Comparison of ENCODE assay signal across 10 mouse cellular contexts in genomic region chr14:118774507-118775428, GRCm38 (mm10). TPM values are rescaled to one million over a fixed set of nuclear protein-coding genes. Genes with fewer than 3 reads are reported as not detected.
DNase-seq lines count a peak whose midpoint lies in the region; ATAC-seq and TF ChIP-seq lines count a peak whose summit lies in the region.
"Had no signal": no experiment of that assay in that cellular context is flagged by ENCODE, and none has a peak within 500 bp of the region (broad histone marks: within the 10 kb centered on the region; RNA-seq: fewer than 3 reads in every experiment).

No protein-coding gene starts in this region.

- H3K4me2 ChIP-seq in forebrain, postnatal 0 days (ENCODE audit: low read depth): no peak overlapping the region
- H3K4me2 ChIP-seq in forebrain, embryonic 13.5 days: no peak overlapping the region
- H3K4me2 ChIP-seq in neural tube, embryonic 15.5 days: no peak overlapping the region
- H3K4me2 ChIP-seq in midbrain, embryonic 13.5 days (replicated peaks): no peak overlapping the region
- H3K4me2 ChIP-seq: heart, embryonic 15.5 days; neural tube, embryonic 12.5 days had no signal

- DNase-seq in forebrain, postnatal 0 days: no peak
- peak; percentile 22 to 40 for DNase-seq in spleen, postnatal 10 days (ENCODE audit: low spot score in 2 of 2)
- DNase-seq in spleen, postnatal 14 days (ENCODE audit: low spot score in 2 of 2): no peak
- DNase-seq in kidney, adult 2 months: peak; percentile 64
- DNase-seq in left cerebral cortex, postnatal 14 days (ENCODE audit: low spot score in 2 of 2): no peak

- intact Hi-C loops in left cerebral cortex, postnatal 14 days (cut with DNase I): no loop called here

- no peaks in the 10 kb centered on the region for H3K36me3 ChIP-seq in forebrain, postnatal 0 days (ENCODE audit: insufficient read depth)
- no peaks in the 10 kb centered on the region for H3K36me3 ChIP-seq in forebrain, embryonic 13.5 days (ENCODE audit: poor library complexity, severe bottlenecking)
- no peaks in the 10 kb centered on the region for H3K36me3 ChIP-seq in kidney, adult 2 months (ENCODE audit: control insufficient read depth, insufficient read depth, low read length)
- no peaks in the 10 kb centered on the region for H3K36me3 ChIP-seq in neural tube, embryonic 15.5 days
- H3K36me3 ChIP-seq in midbrain, embryonic 13.5 days: no peaks in the 10 kb centered on the region
- H3K36me3 ChIP-seq: heart, embryonic 15.5 days; neural tube, embryonic 12.5 days had no signal

- 54% methylated on average over 12 of the region's 12 CpGs for WGBS in forebrain, postnatal 0 days
- 70% methylated on average over 12 of the region's 12 CpGs for WGBS in forebrain, embryonic 13.5 days
- 76% methylated on average over 12 of the region's 12 CpGs for WGBS in kidney, adult 2 months
- 83% methylated on average over 12 of the region's 12 CpGs for WGBS in neural tube, embryonic 15.5 days
- 84% methylated on average over 12 of the region's 12 CpGs for WGBS in midbrain, embryonic 13.5 days

- ATAC-seq in forebrain, postnatal 0 days: peak; percentile 48; the same call in 1 of the 2 replicates
- ATAC-seq in forebrain, embryonic 13.5 days: no peak
- peak; percentile 45; the same call in 1 of the 2 replicates for ATAC-seq in neural tube, embryonic 15.5 days (ENCODE audit: low FRiP score)
- no peak for ATAC-seq in midbrain, embryonic 13.5 days

- H3K4me3 ChIP-seq in forebrain, postnatal 0 days (ENCODE audit: low read depth, low read length): no peak overlapping the region
- no peak overlapping the region for H3K4me3 ChIP-seq in forebrain, embryonic 13.5 days
- no peak overlapping the region for H3K4me3 ChIP-seq in kidney, adult 2 months (ENCODE audit: insufficient read depth, low read depth, low read length)
- no peak overlapping the region for H3K4me3 ChIP-seq in neural tube, embryonic 15.5 days (replicated peaks)
- no peak overlapping the region for H3K4me3 ChIP-seq in midbrain, embryonic 13.5 days (replicated peaks)
- H3K4me3 ChIP-seq: heart, embryonic 15.5 days; neural tube, embryonic 12.5 days had no signal

- no peaks in the 10 kb centered on the region for H3K9me3 ChIP-seq in forebrain, postnatal 0 days (ENCODE audit: low read length)
- no peaks in the 10 kb centered on the region for H3K9me3 ChIP-seq in forebrain, embryonic 13.5 days (replicated peaks)
- no peaks in the 10 kb centered on the region for H3K9me3 ChIP-seq in neural tube, embryonic 15.5 days (replicated peaks)
- H3K9me3 ChIP-seq in midbrain, embryonic 13.5 days: no peaks in the 10 kb centered on the region
- H3K9me3 ChIP-seq: heart, embryonic 15.5 days; neural tube, embryonic 12.5 days had no signal

- no peak overlapping the region for H3K27ac ChIP-seq in forebrain, postnatal 0 days (ENCODE audit: low read depth, low read length)
- no peak overlapping the region for H3K27ac ChIP-seq in forebrain, embryonic 13.5 days
- H3K27ac ChIP-seq in kidney, adult 2 months (ENCODE audit: insufficient read depth, low read depth, low read length): no peak overlapping the region
- no peak overlapping the region for H3K27ac ChIP-seq in neural tube, embryonic 15.5 days (replicated peaks)
- no peak overlapping the region for H3K27ac ChIP-seq in midbrain, embryonic 13.5 days
- H3K27ac ChIP-seq: heart, embryonic 15.5 days; neural tube, embryonic 12.5 days had no signal

- H3K27me3 ChIP-seq in forebrain, postnatal 0 days (ENCODE audit: insufficient read depth, low read length): no peaks in the 10 kb centered on the region
- no peaks in the 10 kb centered on the region for H3K27me3 ChIP-seq in forebrain, embryonic 13.5 days
- H3K27me3 ChIP-seq in kidney, adult 2 months (replicated peaks; ENCODE audit: control insufficient read depth, insufficient read depth, low read length): no peaks in the 10 kb centered on the region
- H3K27me3 ChIP-seq in neural tube, embryonic 15.5 days (replicated peaks): no peaks in the 10 kb centered on the region
- H3K27me3 ChIP-seq in midbrain, embryonic 13.5 days: no peaks in the 10 kb centered on the region; the same call in 1 of the 2 replicates
- H3K27me3 ChIP-seq: heart, embryonic 15.5 days; neural tube, embryonic 12.5 days had no signal

- TF ChIP-seq CTCF in forebrain, postnatal 0 days (IDR thresholded peaks at IDR 0.05; ENCODE audit: low read depth): no peak; the same call in 1 of the 2 replicates
- peak; percentile 82 for TF ChIP-seq CTCF in kidney, adult 2 months (conservative IDR thresholded peaks at IDR 0.05; ENCODE audit: insufficient read depth, insufficient read length, low read depth, low read length)

- no peaks in the 10 kb centered on the region for H3K4me1 ChIP-seq in forebrain, postnatal 0 days (ENCODE audit: insufficient read depth)
- no peaks in the 10 kb centered on the region for H3K4me1 ChIP-seq in forebrain, embryonic 13.5 days
- H3K4me1 ChIP-seq in kidney, adult 2 months (ENCODE audit: control insufficient read depth, insufficient read depth, low read length): no peaks in the 10 kb centered on the region
- H3K4me1 ChIP-seq in neural tube, embryonic 15.5 days: no peaks in the 10 kb centered on the region
- no peaks in the 10 kb centered on the region for H3K4me1 ChIP-seq in midbrain, embryonic 13.5 days (replicated peaks)
- H3K4me1 ChIP-seq: heart, embryonic 15.5 days; neural tube, embryonic 12.5 days had no signal

- H3K9ac ChIP-seq in forebrain, postnatal 0 days: no peak overlapping the region
- H3K9ac ChIP-seq in forebrain, embryonic 13.5 days: no peak overlapping the region
- H3K9ac ChIP-seq in neural tube, embryonic 15.5 days (replicated peaks): no peak overlapping the region
- no peak overlapping the region for H3K9ac ChIP-seq in midbrain, embryonic 13.5 days (replicated peaks)
- H3K9ac ChIP-seq: heart, embryonic 15.5 days; neural tube, embryonic 12.5 days had no signal

- TF ChIP-seq POLR2A in kidney, adult 2 months (IDR thresholded peaks at IDR 0.05; ENCODE audit: low read depth, low read length): no peak

RNA-seq across cellular contexts. Expression of gene Cldn10, which starts 12.9 kb away (rescaled TPM):
- 2.4 and 3.1 TPM in 2 replicates for total RNA-seq in forebrain, postnatal 0 days (2014; rRNA removed)
- 7.2 and 11.3 TPM in 2 replicates for polyA plus RNA-seq in forebrain, postnatal 0 days (2015; fragmentation: Nextera tagmentation; extraction: Ambion mirVana)
- polyA plus RNA-seq in forebrain, embryonic 13.5 days (2015; fragmentation: Nextera tagmentation; extraction: Ambion mirVana): 0.57 and 0.77 TPM in 2 replicates
- polyA plus RNA-seq in kidney, adult 2 months (2012; rRNA removed): 230 and 232 TPM in 2 replicates
- polyA plus RNA-seq in neural tube, embryonic 15.5 days (2015; fragmentation: Nextera tagmentation; extraction: Ambion mirVana): 2.3 and 2.4 TPM in 2 replicates
- total RNA-seq in left cerebral cortex, postnatal 14 days (2021): 10 to 100 TPM; 17.1 to 21.4 TPM
- polyA plus RNA-seq in midbrain, embryonic 13.5 days (2015; fragmentation: Nextera tagmentation; extraction: Ambion mirVana): 0.99 and 1.0 TPM in 2 replicates

Comparison
In these comparisons a context has a peak if more than half of its experiments do, and no peak if none do; other contexts are left out.
1. ATAC-seq: peak in forebrain, postnatal 0 days (single experiment) and neural tube, embryonic 15.5 days (single experiment); none in forebrain, embryonic 13.5 days (single experiment) and midbrain, embryonic 13.5 days (single experiment).
2. DNase-seq: peak in spleen, postnatal 10 days (2 of 2) and kidney, adult 2 months (single experiment); none in forebrain, postnatal 0 days (single experiment), spleen, postnatal 14 days (0 of 2) and left cerebral cortex, postnatal 14 days (0 of 2).
3. RNA of gene Cldn10, which starts 12.9 kb away (polyA plus RNA-seq): 230 to 232 TPM in kidney, adult 2 months; 7.2 to 11.3 TPM in forebrain, postnatal 0 days, 2.3 to 2.4 TPM in neural tube, embryonic 15.5 days, 0.99 to 1.0 TPM in midbrain, embryonic 13.5 days and 0.57 to 0.77 TPM in forebrain, embryonic 13.5 days; every median in the first group is over 10 times any median in the second.